Mouse (Mus musculus) liver, embryonic 14.5 days (tissue): ENCODE data around the gene Orai1.

Experiments
- CTCF ChIP-seq: IDR thresholded peaks from 2 replicates; pipeline ENCODE4 v1.5.1; 2016; ENCODE audit warnings: antibody characterized with exemption, low read depth, control low read depth
- EP300 ChIP-seq: IDR thresholded peaks from 2 replicates; pipeline ENCODE4 v1.6.1; 2016; ENCODE audit warnings: antibody characterized with exemption, low read depth

DNA sequence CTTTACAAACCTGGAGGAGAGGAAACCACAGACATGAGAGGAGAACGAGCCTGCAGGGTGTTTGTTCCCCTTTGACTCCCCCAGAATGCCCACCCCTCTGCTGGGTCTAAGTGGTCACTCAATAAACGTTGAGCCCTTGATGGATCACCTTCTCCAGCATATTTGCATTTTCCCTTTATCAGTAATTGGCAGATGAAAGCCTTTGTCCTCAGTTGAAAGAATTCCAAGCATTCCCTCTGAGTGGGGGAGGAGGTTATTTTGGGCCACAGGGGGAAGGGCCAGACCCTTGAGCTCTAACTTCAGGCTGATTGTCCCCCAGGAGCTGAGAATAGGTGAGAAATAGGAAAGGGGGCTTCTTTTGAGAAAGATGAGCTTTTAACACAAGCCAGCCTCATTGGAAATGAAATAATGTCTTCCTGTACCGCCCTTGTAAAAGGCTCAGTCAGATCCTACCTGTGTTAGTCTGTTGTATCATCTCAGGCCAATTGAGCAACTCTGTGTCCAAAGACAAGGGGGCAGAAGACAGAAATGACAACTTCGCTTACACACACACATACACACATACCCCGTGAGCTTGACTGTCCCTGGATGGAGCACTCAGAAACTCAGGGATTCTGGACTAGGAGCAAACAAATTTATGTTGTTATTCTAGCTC lies 23.4 kb upstream of the Orai1 start:
- no peak for TF ChIP-seq CTCF
- no peak for TF ChIP-seq EP300
